Mouse (Mus musculus) cerebellum, postnatal 25 days (tissue): ENCODE results near the gene Txnrd3.

ENCODE experiments used
- DNase-seq, 2 experiments: peaks; one replicate each; pipeline ENCODE4 v3.0.0; 2021; ENCODE audit warnings: mixed read lengths in 2 of 2

Gene Txnrd3

GRCm38 (mm10) chr6:89658342-89658741, 14.6 kb downstream of the Txnrd3 start:
- DNase-seq = no peak

GRCm38 (mm10) chr6:89658931-89659330, 15.1 kb downstream of the Txnrd3 start:
- no peak for DNase-seq

- DNase-seq = peak in 1 of 2 experiments; percentile 37
Observed at GRCm38 (mm10) chr6:89659692-89660423, 16.1 kb downstream of the Txnrd3 start.

GRCm38 (mm10) chr6:89660490-89660889, 16.7 kb downstream of the Txnrd3 start:
- DNase-seq = no peak

GRCm38 (mm10) chr6:89662521-89662920, 18.7 kb downstream of the Txnrd3 start:
- no peak for DNase-seq

- no peak for DNase-seq
Observed at GRCm38 (mm10) chr6:89665155-89665554, 21.4 kb downstream of the Txnrd3 start.

GRCm38 (mm10) chr6:89665667-89666066, 21.9 kb downstream of the Txnrd3 start:
- no peak for DNase-seq

GRCm38 (mm10) chr6:89666976-89667375, 23.2 kb downstream of the Txnrd3 start:
- no peak for DNase-seq

- no peak for DNase-seq
Observed at GRCm38 (mm10) chr6:89669556-89669955, 25.8 kb downstream of the Txnrd3 start.

GRCm38 (mm10) chr6:89671431-89671830, 27.6 kb downstream of the Txnrd3 start:
- no peak for DNase-seq

GRCm38 (mm10) chr6:89672641-89673040, 28.9 kb downstream of the Txnrd3 start:
- DNase-seq = peak; percentile 23 to 41

GRCm38 (mm10) chr6:89673135-89673780, 29.5 kb downstream of the Txnrd3 start:
- DNase-seq = peak; percentile 23 to 25

- DNase-seq = no peak
Observed at GRCm38 (mm10) chr6:89678522-89678921, 34.7 kb downstream of the Txnrd3 start.

GRCm38 (mm10) chr6:89679291-89679835, 35.6 kb downstream of the Txnrd3 start:
- peak; percentile 79 to 83 for DNase-seq

- peak; percentile 90 to 91 for DNase-seq
Observed at GRCm38 (mm10) chr6:89680155-89680554, 36.4 kb downstream of the Txnrd3 start.

- peak in 1 of 2 experiments; percentile 16 for DNase-seq
Observed at GRCm38 (mm10) chr6:89684231-89684630, 40.4 kb downstream of the Txnrd3 start.

- no peak for DNase-seq
Observed at GRCm38 (mm10) chr6:89687100-89687499, 43.3 kb downstream of the Txnrd3 start.

GRCm38 (mm10) chr6:89706624-89707023, 62.8 kb downstream of the Txnrd3 start:
- DNase-seq = no peak

- DNase-seq = no peak
Observed at GRCm38 (mm10) chr6:89707240-89707639, 63.5 kb downstream of the Txnrd3 start, which contains the start of gene Vmn1r40. Vmn1r40 (plus strand) TSS chr6:89707540.

- DNase-seq = no peak
Observed at GRCm38 (mm10) chr6:89718051-89718450, 74.3 kb downstream of the Txnrd3 start.
